Mouse (Mus musculus): ENCODE results near the gene Eme2. TPM values are rescaled to one million over a fixed set of nuclear protein-coding genes. Genes with fewer than 3 reads are reported as not detected.
A peak's percentile ranks its signal among the peaks of the same experiment; 100 is the strongest.

Eme2 gene
- polyA plus RNA-seq, 1 experiment from 2014 or later = 24.2 TPM

GRCm38 (mm10) chr17:24886134-24886931, 8.6 kb downstream of the Eme2 start, which contains the start of the genes Nubp2 and Spsb3:
Gene Nubp2 (minus strand): TSS chr17:24886349.
Gene Spsb3 (plus strand): TSS chr17:24886643.
- 0 out of 2 replicates have a peak within 1 kb of the TSS, but pooled peaks have one; percentile 62 for H3K27ac ChIP-seq (ENCODE audit: low read depth, low read length)
- peak within 1 kb of the TSS; percentile 91 for H3K4me2 ChIP-seq (replicated peaks; ENCODE audit: low read depth, low read length)
- ATAC-seq (ENCODE audit: low FRiP score) = peak; percentile 97
- DNase-seq (ENCODE audit: low spot score) = peak; percentile 96
- H3K9ac ChIP-seq (ENCODE audit: low read depth, low read length) = peak within 1 kb of the TSS; percentile 88
- no peaks in the 10 kb centered on the region for H3K9me3 ChIP-seq (ENCODE audit: control insufficient read depth, low read length)
- H3K4me3 ChIP-seq (ENCODE audit: low read depth, low read length) = peak within 1 kb of the TSS; percentile 92
- peaks cover 8% of the 10 kb centered on the region; the same call in 1 of the 2 replicates for H3K4me1 ChIP-seq (replicated peaks; ENCODE audit: control insufficient read depth, insufficient read depth, low read length)
- H3K36me3 ChIP-seq (ENCODE audit: control insufficient read depth, insufficient read depth, low read length) = no peaks in the 10 kb centered on the region; the same call in 1 of the 2 replicates
- H3K27me3 ChIP-seq (ENCODE audit: control insufficient read depth, insufficient read depth, low read length) = no peaks in the 10 kb centered on the region
- WGBS = under 1% methylated on average over 69 of the region's 69 CpGs

- Histone ChIP-seq H3K4me3 (ENCODE audit: low read depth, low read length) (peak overlapping the region; percentile 82), H3K27me3 (ENCODE audit: control insufficient read depth, insufficient read depth, low read length) (no peaks in the 10 kb centered on the region), H3K4me1 (replicated peaks; ENCODE audit: control insufficient read depth, insufficient read depth, low read length) (peaks cover 8% of the 10 kb centered on the region; the same call in 1 of the 2 replicates), H3K9ac (ENCODE audit: low read depth, low read length) (peak overlapping the region; percentile 59), H3K36me3 (ENCODE audit: control insufficient read depth, insufficient read depth, low read length) (no peaks in the 10 kb centered on the region; the same call in 1 of the 2 replicates), H3K27ac (ENCODE audit: low read depth, low read length) (no peak overlapping the region), H3K9me3 (ENCODE audit: control insufficient read depth, low read length) (no peaks in the 10 kb centered on the region), H3K4me2 (replicated peaks; ENCODE audit: low read depth, low read length) (peak overlapping the region; percentile 82)
- WGBS = 27% methylated on average over 22 of the region's 22 CpGs
- ATAC-seq (ENCODE audit: low FRiP score) = 0 out of 2 replicates have a peak, but pooled peaks have one; percentile 1
- DNase-seq (ENCODE audit: low spot score) = no peak
Observed at GRCm38 (mm10) chr17:24885356-24886133, 9.3 kb downstream of the Eme2 start.

GRCm38 (mm10) chr17:24884391-24884790, 10.5 kb downstream of the Eme2 start:
- Histone ChIP-seq H3K36me3 (ENCODE audit: control insufficient read depth, insufficient read depth, low read length) (no peaks in the 10 kb centered on the region), H3K9me3 (ENCODE audit: control insufficient read depth, low read length) (no peaks in the 10 kb centered on the region), H3K4me1 (replicated peaks; ENCODE audit: control insufficient read depth, insufficient read depth, low read length) (peaks cover 8% of the 10 kb centered on the region; the same call in 1 of the 2 replicates), H3K4me2 (replicated peaks; ENCODE audit: low read depth, low read length) (no peak overlapping the region), H3K4me3 (ENCODE audit: low read depth, low read length) (no peak overlapping the region), H3K9ac (ENCODE audit: low read depth, low read length) (no peak overlapping the region), H3K27me3 (ENCODE audit: control insufficient read depth, insufficient read depth, low read length) (no peaks in the 10 kb centered on the region), H3K27ac (ENCODE audit: low read depth, low read length) (no peak overlapping the region)
- ATAC-seq (ENCODE audit: low FRiP score) (no peak), DNase-seq (ENCODE audit: low spot score) (no peak)
- 86% methylated on average over 6 of the region's 6 CpGs for WGBS

GRCm38 (mm10) chr17:24881738-24882440, 13.0 kb downstream of the Eme2 start:
- 48% methylated on average over 7 of the region's 7 CpGs for WGBS
- no peaks in the 10 kb centered on the region for H3K36me3 ChIP-seq (ENCODE audit: control insufficient read depth, insufficient read depth, low read length)
- no peak for ATAC-seq (ENCODE audit: low FRiP score)
- no peak overlapping the region for H3K4me3 ChIP-seq (ENCODE audit: low read depth, low read length)
- peak; percentile 57 for DNase-seq (ENCODE audit: low spot score)
- no peak overlapping the region for H3K9ac ChIP-seq (ENCODE audit: low read depth, low read length)
- H3K4me1 ChIP-seq (replicated peaks; ENCODE audit: control insufficient read depth, insufficient read depth, low read length) = peaks cover 6% of the 10 kb centered on the region; the same call in 1 of the 2 replicates
- no peak overlapping the region for H3K4me2 ChIP-seq (replicated peaks; ENCODE audit: low read depth, low read length)
- no peak overlapping the region for H3K27ac ChIP-seq (ENCODE audit: low read depth, low read length)
- H3K9me3 ChIP-seq (ENCODE audit: control insufficient read depth, low read length) = no peaks in the 10 kb centered on the region
- no peaks in the 10 kb centered on the region for H3K27me3 ChIP-seq (ENCODE audit: control insufficient read depth, insufficient read depth, low read length)

GRCm38 (mm10) chr17:24878531-24878930, 16.4 kb downstream of the Eme2 start:
- no peak overlapping the region for H3K9ac ChIP-seq (ENCODE audit: low read depth, low read length)
- WGBS = 81% methylated on average over 8 of the region's 8 CpGs
- no peaks in the 10 kb centered on the region for H3K4me1 ChIP-seq (replicated peaks; ENCODE audit: control insufficient read depth, insufficient read depth, low read length)
- no peak overlapping the region for H3K4me2 ChIP-seq (replicated peaks; ENCODE audit: low read depth, low read length)
- no peaks in the 10 kb centered on the region for H3K27me3 ChIP-seq (ENCODE audit: control insufficient read depth, insufficient read depth, low read length)
- ATAC-seq (ENCODE audit: low FRiP score) (no peak), DNase-seq (ENCODE audit: low spot score) (no peak)
- no peak overlapping the region for H3K27ac ChIP-seq (ENCODE audit: low read depth, low read length)
- H3K9me3 ChIP-seq (ENCODE audit: control insufficient read depth, low read length) = no peaks in the 10 kb centered on the region
- no peaks in the 10 kb centered on the region for H3K36me3 ChIP-seq (ENCODE audit: control insufficient read depth, insufficient read depth, low read length)
- no peak overlapping the region for H3K4me3 ChIP-seq (ENCODE audit: low read depth, low read length)

GRCm38 (mm10) chr17:24878117-24878397, 16.8 kb downstream of the Eme2 start:
- 37% methylated on average over 5 of the region's 5 CpGs for WGBS
- Histone ChIP-seq H3K4me1 (replicated peaks; ENCODE audit: control insufficient read depth, insufficient read depth, low read length) (no peaks in the 10 kb centered on the region), H3K4me3 (ENCODE audit: low read depth, low read length) (no peak overlapping the region), H3K36me3 (ENCODE audit: control insufficient read depth, insufficient read depth, low read length) (no peaks in the 10 kb centered on the region), H3K9me3 (ENCODE audit: control insufficient read depth, low read length) (no peaks in the 10 kb centered on the region), H3K27me3 (ENCODE audit: control insufficient read depth, insufficient read depth, low read length) (no peaks in the 10 kb centered on the region), H3K9ac (ENCODE audit: low read depth, low read length) (no peak overlapping the region), H3K4me2 (replicated peaks; ENCODE audit: low read depth, low read length) (no peak overlapping the region), H3K27ac (ENCODE audit: low read depth, low read length) (no peak overlapping the region)
- no peak for DNase-seq (ENCODE audit: low spot score)
- ATAC-seq (ENCODE audit: low FRiP score) = no peak

- H3K27ac ChIP-seq (ENCODE audit: low read depth, low read length) = no peak overlapping the region
- DNase-seq (ENCODE audit: low spot score) = no peak
- no peaks in the 10 kb centered on the region for H3K36me3 ChIP-seq (ENCODE audit: control insufficient read depth, insufficient read depth, low read length)
- no peak overlapping the region for H3K4me2 ChIP-seq (replicated peaks; ENCODE audit: low read depth, low read length)
- 60% methylated on average over 10 of the region's 10 CpGs for WGBS
- H3K9ac ChIP-seq (ENCODE audit: low read depth, low read length) = no peak overlapping the region
- no peaks in the 10 kb centered on the region for H3K27me3 ChIP-seq (ENCODE audit: control insufficient read depth, insufficient read depth, low read length)
- no peaks in the 10 kb centered on the region for H3K4me1 ChIP-seq (replicated peaks; ENCODE audit: control insufficient read depth, insufficient read depth, low read length)
- ATAC-seq (ENCODE audit: low FRiP score) = no peak
- H3K9me3 ChIP-seq (ENCODE audit: control insufficient read depth, low read length) = no peaks in the 10 kb centered on the region
- H3K4me3 ChIP-seq (ENCODE audit: low read depth, low read length) = no peak overlapping the region
Observed at GRCm38 (mm10) chr17:24877336-24878116, 17.4 kb downstream of the Eme2 start.

GRCm38 (mm10) chr17:24874989-24875388, 19.9 kb downstream of the Eme2 start:
- no peaks in the 10 kb centered on the region for H3K36me3 ChIP-seq (ENCODE audit: control insufficient read depth, insufficient read depth, low read length)
- no peak overlapping the region for H3K4me3 ChIP-seq (ENCODE audit: low read depth, low read length)
- H3K4me2 ChIP-seq (replicated peaks; ENCODE audit: low read depth, low read length) = no peak overlapping the region
- ATAC-seq (ENCODE audit: low FRiP score) (no peak), DNase-seq (ENCODE audit: low spot score) (no peak)
- H3K9me3 ChIP-seq (ENCODE audit: control insufficient read depth, low read length) = no peaks in the 10 kb centered on the region
- H3K4me1 ChIP-seq (replicated peaks; ENCODE audit: control insufficient read depth, insufficient read depth, low read length) = no peaks in the 10 kb centered on the region
- no peak overlapping the region for H3K9ac ChIP-seq (ENCODE audit: low read depth, low read length)
- H3K27ac ChIP-seq (ENCODE audit: low read depth, low read length) = no peak overlapping the region
- no peaks in the 10 kb centered on the region for H3K27me3 ChIP-seq (ENCODE audit: control insufficient read depth, insufficient read depth, low read length)
- 76% methylated on average over 8 of the region's 8 CpGs for WGBS
